Mouse (Mus musculus) T-cell, adult 66 days (primary cell): ENCODE results near the gene Gm49320. TPM values are rescaled to one million over a fixed set of nuclear protein-coding genes. Genes with fewer than 3 reads are reported as not detected.

ENCODE experiments used
- total RNA-seq, 2 experiments: library from RNA; stranded (reverse); gene quantifications; 3 replicates in 1 of 2; 4 replicates in 1 of 2; pipeline ENCODE4 v1.2.4; 2023

The Gm49320 gene
- total RNA-seq = 1 to 10 TPM in 1 of 2 experiments, not detected in 1; 3.9 TPM

GRCm38 (mm10) chr8:4238434-4239192 lies at the start of gene Gm49320, which contains the start of gene Map2k7:
Gene Gm49320, plus strand, starts transcription at chr8:4238865.
Gene Map2k7, plus strand, starts transcription at chr8:4238740.

GRCm38 (mm10) chr8:4216791-4217621 lies 21.7 kb upstream of the Gm49320 start, which contains the start of gene Prr36:
Gene Prr36, minus strand, starts transcription at chr8:4217459.

GRCm38 (mm10) chr8:4226739-4227347 lies 11.8 kb upstream of the Gm49320 start, which contains the start of gene Lrrc8e:
Gene Lrrc8e, plus strand, starts transcription at chr8:4226827.

GRCm38 (mm10) chr8:4247951-4248540 lies 9.4 kb downstream of the Gm49320 start, which contains the start of gene Tgfbr3l:
Gene Tgfbr3l, plus strand, starts transcription at chr8:4248214.

GRCm38 (mm10) chr8:4252934-4253841 lies 14.5 kb downstream of the Gm49320 start, which contains the start of gene Snapc2:
Gene Snapc2, plus strand, starts transcription at chr8:4253080.

GRCm38 (mm10) chr8:4259125-4259804 lies 20.6 kb downstream of the Gm49320 start, which contains the start of gene Ctxn1:
Gene Ctxn1, minus strand, starts transcription at chr8:4259274.

GRCm38 (mm10) chr8:4275275-4276110 lies 36.8 kb downstream of the Gm49320 start, which contains the start of gene Timm44:
Gene Timm44, minus strand, starts transcription at chr8:4275913.

Other genes starting within 250 kb of the Gm49320 start
- gene Cd209f, start 133.0 kb upstream of the Gm49320 start, total RNA-seq = not detected
- not detected for gene Cd209g, start 104.8 kb upstream of the Gm49320 start, total RNA-seq
- 10 to 100 TPM; 20.4 to 25.1 TPM for gene Evi5l, start 72.3 kb upstream of the Gm49320 start, total RNA-seq
- under 1 TPM; 0.15 to 0.38 TPM for gene Prr36, start 21.4 kb upstream of the Gm49320 start, total RNA-seq
- gene Lrrc8e, start 12.0 kb upstream of the Gm49320 start, total RNA-seq = not detected
- gene Map2k7, start 125 bp upstream of the Gm49320 start, total RNA-seq = 100 to 1,000 TPM; 131 to 134 TPM
- gene Tgfbr3l, start 9.3 kb downstream of the Gm49320 start, total RNA-seq = 10 to 100 TPM; 36.5 to 43.9 TPM
- 10 to 100 TPM; 17.9 to 20.3 TPM for gene Snapc2, start 14.2 kb downstream of the Gm49320 start, total RNA-seq
- gene Ctxn1, start 20.4 kb downstream of the Gm49320 start, total RNA-seq = 1 to 10 TPM; 1.6 to 3.1 TPM
- gene Timm44, start 37.0 kb downstream of the Gm49320 start, total RNA-seq = 10 to 100 TPM; 70.9 to 83.2 TPM
- gene Ccl25, start 86.3 kb downstream of the Gm49320 start, total RNA-seq = 10 to 100 TPM; 25.5 to 25.8 TPM
- 100 to 1,000 TPM; 101 to 106 TPM for gene Elavl1, start 86.5 kb downstream of the Gm49320 start, total RNA-seq